Mouse (Mus musculus) neural tube, embryonic 15.5 days (tissue): ENCODE results near the gene Bace2. TPM values are rescaled to one million over a fixed set of nuclear protein-coding genes. Genes with fewer than 3 reads are reported as not detected.

Experiments used
- ATAC-seq: fragments of 200-750 bp; cut with Nextera tagmentation; 2 replicates; pipeline ENCODE4 v1.8.0; 2017; ENCODE audit warnings: mild to moderate bottlenecking, moderate TSS enrichment, moderate library complexity; ENCODE audit not compliant: low FRiP score
- H3K27ac ChIP-seq: fragments of 300-500 bp; sonication (generic); replicated peaks from 2 replicates; pipeline ENCODE4 v1.5.1; 2015; ENCODE audit warnings: mild to moderate bottlenecking, inconsistent platforms
- H3K27me3 ChIP-seq: fragments of 300-500 bp; sonication (generic); replicated peaks from 2 replicates; pipeline ENCODE4 v1.6.1; 2015; ENCODE audit warnings: inconsistent platforms
- H3K36me3 ChIP-seq: fragments of 300-500 bp; sonication (generic); 2 replicates; pipeline ENCODE4 v1.6.1; 2015; ENCODE audit warnings: inconsistent platforms
- H3K4me1 ChIP-seq: fragments of 300-500 bp; sonication (generic); 2 replicates; pipeline ENCODE4 v1.6.1; 2015; ENCODE audit warnings: inconsistent platforms
- H3K4me2 ChIP-seq: fragments of 300-500 bp; sonication (generic); 2 replicates; pipeline ENCODE4 v1.6.1; 2015; ENCODE audit warnings: inconsistent platforms, mild to moderate bottlenecking, moderate library complexity
- H3K4me3 ChIP-seq: fragments of 300-500 bp; sonication (generic); replicated peaks from 2 replicates; pipeline ENCODE4 v1.5.1; 2015; ENCODE audit warnings: mild to moderate bottlenecking, inconsistent platforms
- H3K9ac ChIP-seq: fragments of 300-500 bp; sonication (generic); replicated peaks from 2 replicates; pipeline ENCODE4 v1.6.1; 2015; ENCODE audit warnings: mild to moderate bottlenecking, inconsistent platforms
- H3K9me3 ChIP-seq: fragments of 300-500 bp; sonication (generic); replicated peaks from 2 replicates; pipeline ENCODE4 v1.6.1; 2016; ENCODE audit warnings: inconsistent platforms
- WGBS: fragments of 180-500 bp; shearing (Covaris S2); methylation state at CpG from one replicate; pipeline ENCODE4 v1.1.7; 2015; ENCODE audit warnings: mixed read lengths; 5-methylcytosine and 5-hydroxymethylcytosine counted together
- polyA plus RNA-seq: library from polyadenylated mRNA; unstranded; fragments of >200 nt; fragmentation: Nextera tagmentation; extraction: Ambion mirVana; gene quantifications from 2 replicates; pipeline ENCODE4 v1.2.1, GENCODE M21; 2015

The Bace2 gene
- polyA plus RNA-seq, 1 experiment from 2014 or later, result 7.6 TPM

DNA sequence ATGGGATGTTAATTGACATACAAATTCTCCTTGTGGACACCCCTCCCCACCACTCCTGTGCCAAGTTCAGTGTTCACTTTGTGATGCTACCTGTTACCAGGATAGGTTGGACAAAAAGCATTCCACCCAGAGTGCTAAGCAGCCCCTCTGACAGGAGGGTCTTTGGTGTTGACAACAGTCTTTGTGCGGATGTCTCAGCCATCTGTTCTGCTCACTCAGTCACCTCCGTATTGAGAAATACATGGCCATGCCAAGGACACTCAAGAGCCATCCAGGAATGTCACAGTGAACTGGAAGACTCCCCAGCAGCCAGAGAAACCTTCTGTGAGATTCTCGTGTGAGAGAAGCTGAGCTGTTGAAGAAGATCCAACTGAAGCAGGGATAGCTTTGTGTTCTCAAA lies 81.6 kb downstream of the Bace2 start:
- no peak for ATAC-seq
- no peaks in the 10 kb centered on the region for H3K4me1 ChIP-seq
- 75% methylated on average over 3 of the region's 3 CpGs for WGBS

DNA sequence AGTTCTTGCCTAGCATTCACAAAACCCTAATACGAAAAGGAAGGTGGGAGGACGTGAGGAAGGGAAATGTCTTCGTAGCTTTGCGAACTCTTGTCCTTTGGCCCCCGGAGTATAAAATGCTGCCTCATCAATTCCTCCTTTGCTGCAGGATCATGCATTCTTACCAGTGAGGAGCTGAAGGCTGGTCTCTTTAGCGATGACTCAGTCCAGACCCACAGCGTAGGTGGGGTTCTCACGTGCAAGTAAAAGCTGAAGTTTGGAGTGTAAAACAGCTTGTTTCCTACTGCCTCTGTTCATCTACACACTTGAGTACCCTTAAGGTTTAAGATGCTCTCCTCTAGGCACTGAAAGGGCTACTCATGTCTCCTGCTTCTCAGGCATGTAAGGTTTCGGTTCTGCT lies 85.4 kb downstream of the Bace2 start:
- Histone ChIP-seq H3K4me1 (no peaks in the 10 kb centered on the region), H3K27me3 (no peaks in the 10 kb centered on the region), H3K9me3 (no peaks in the 10 kb centered on the region), H3K4me2 (no peak overlapping the region), H3K36me3 (no peaks in the 10 kb centered on the region), H3K4me3 (no peak overlapping the region), H3K27ac (no peak overlapping the region), H3K9ac (no peak overlapping the region)
- ATAC-seq, result no peak
- WGBS, result 91% methylated on average over 9 of the region's 9 CpGs

More for the DNA sequence above, 81.6 kb downstream of the Bace2 start:
- no peak overlapping the region for H3K4me3 ChIP-seq
- no peak overlapping the region for H3K4me2 ChIP-seq
- no peaks in the 10 kb centered on the region for H3K9me3 ChIP-seq
- no peak overlapping the region for H3K27ac ChIP-seq
- no peak overlapping the region for H3K9ac ChIP-seq
- H3K27me3 ChIP-seq, result no peaks in the 10 kb centered on the region
- H3K36me3 ChIP-seq, result no peaks in the 10 kb centered on the region

DNA sequence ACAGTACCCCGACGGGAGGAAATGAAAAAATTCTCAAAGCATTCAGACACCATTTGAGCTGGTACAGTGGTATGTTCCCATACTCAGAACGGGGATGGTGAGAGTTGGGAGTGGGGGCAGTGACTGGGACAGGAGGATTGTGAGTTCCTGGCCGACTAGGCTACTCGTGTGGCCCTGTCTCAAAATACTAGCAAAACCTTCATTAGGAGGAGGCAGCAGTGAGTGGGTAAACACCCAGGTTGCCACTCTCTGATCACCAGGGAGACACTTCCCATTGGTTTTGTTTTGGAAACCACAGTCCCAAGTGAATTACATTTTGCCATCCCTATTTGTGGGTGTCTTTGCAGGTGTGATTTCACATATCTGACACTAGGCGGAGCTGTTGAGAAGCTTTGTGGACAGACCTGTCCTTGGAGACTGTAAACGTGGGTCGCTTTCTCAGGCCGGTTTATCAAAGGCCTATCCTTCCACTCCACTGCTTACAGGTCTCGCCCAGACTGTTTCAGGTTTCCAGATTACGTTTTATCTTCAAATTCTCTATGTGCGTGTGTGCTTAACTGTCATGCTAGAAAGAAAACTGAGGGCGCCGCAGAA lies 87.2 kb downstream of the Bace2 start:
- 53% methylated on average over 14 of the region's 14 CpGs for WGBS
- Histone ChIP-seq H3K36me3 (no peaks in the 10 kb centered on the region), H3K9ac (no peak overlapping the region), H3K27me3 (no peaks in the 10 kb centered on the region), H3K4me2 (no peak overlapping the region), H3K9me3 (no peaks in the 10 kb centered on the region), H3K27ac (no peak overlapping the region), H3K4me3 (no peak overlapping the region), H3K4me1 (no peaks in the 10 kb centered on the region)
- no peak for ATAC-seq

DNA sequence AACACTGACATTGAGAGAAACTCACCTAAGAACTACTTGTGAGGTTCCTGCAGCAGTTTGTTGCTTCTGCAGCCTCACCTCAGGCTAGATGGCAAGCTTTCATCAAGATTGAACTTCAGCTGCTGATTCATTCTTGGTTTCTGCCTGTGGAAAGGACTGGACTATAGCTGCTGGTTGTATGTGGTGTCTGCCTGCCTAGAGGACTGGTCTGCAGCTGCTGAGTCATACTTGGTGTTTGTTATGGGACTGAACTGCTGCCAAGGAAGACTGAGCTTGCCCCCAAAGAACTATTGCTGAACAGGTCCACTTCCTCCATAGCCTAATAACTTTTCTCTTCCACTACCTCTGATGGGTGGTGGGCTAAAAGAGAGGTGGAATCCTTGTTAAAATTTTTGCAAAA lies 90.8 kb downstream of the Bace2 start:
- Histone ChIP-seq H3K27ac (no peak overlapping the region), H3K4me3 (no peak overlapping the region), H3K27me3 (no peaks in the 10 kb centered on the region), H3K36me3 (no peaks in the 10 kb centered on the region), H3K9ac (no peak overlapping the region), H3K9me3 (no peaks in the 10 kb centered on the region), H3K4me1 (no peaks in the 10 kb centered on the region), H3K4me2 (no peak overlapping the region)
- no peak for ATAC-seq

DNA sequence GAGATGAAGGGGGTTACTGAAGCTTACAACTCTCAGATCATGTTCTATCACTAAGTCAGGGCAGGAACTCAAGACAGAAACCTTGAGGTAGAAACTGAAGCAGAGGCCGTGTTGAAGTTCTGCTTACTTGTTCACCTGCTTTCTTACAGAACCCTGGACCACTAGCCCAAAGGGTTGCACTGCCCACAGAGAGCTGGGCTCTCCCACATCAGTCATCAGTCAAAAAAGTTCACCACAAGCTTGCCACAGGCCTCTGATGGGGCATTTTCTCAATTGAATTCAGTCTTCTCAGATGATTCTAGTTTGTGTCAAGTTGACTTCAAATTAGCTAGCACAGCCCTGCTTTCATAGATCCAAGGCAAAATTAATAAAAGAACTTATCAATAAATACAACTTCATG lies 103.3 kb downstream of the Bace2 start:
- ATAC-seq, result no peak
- 85% methylated on average over 1 of the region's 1 CpGs for WGBS
- no peaks in the 10 kb centered on the region for H3K9me3 ChIP-seq
- H3K36me3 ChIP-seq, result no peaks in the 10 kb centered on the region
- H3K27me3 ChIP-seq, result no peaks in the 10 kb centered on the region
- H3K4me1 ChIP-seq, result 0 out of 2 replicates have a peak, but pooled peaks cover 3% of the 10 kb centered on the region
- no peak overlapping the region for H3K9ac ChIP-seq
- no peak overlapping the region for H3K27ac ChIP-seq
- no peak overlapping the region for H3K4me2 ChIP-seq
- H3K4me3 ChIP-seq, result no peak overlapping the region

DNA sequence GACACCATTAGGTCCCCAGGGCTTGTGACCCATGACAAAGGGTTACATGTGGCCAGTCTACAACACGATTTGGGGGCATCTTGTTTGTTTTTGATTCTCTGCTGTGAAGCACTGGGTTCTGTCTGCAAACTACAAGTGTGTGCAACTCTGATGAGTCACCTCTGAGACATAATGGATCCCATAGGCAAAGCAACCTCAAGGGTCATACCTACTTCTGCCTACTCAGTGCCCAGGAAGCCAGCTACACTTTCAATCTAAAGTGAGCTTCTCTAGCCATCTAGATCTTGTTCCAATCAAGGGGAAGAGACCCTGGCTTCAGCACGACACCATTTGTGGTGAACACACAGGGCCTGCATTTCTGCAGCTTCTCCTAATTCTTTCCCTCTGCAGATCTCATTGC lies 104.7 kb downstream of the Bace2 start:
- H3K4me3 ChIP-seq, result no peak overlapping the region
- no peak overlapping the region for H3K4me2 ChIP-seq
- no peak for ATAC-seq
- H3K36me3 ChIP-seq, result no peaks in the 10 kb centered on the region
- H3K9ac ChIP-seq, result no peak overlapping the region
- no peaks in the 10 kb centered on the region for H3K27me3 ChIP-seq
- H3K9me3 ChIP-seq, result no peaks in the 10 kb centered on the region
- WGBS, result 77% methylated on average over 2 of the region's 2 CpGs
- 0 out of 2 replicates have a peak, but pooled peaks cover 3% of the 10 kb centered on the region for H3K4me1 ChIP-seq
- H3K27ac ChIP-seq, result no peak overlapping the region

DNA sequence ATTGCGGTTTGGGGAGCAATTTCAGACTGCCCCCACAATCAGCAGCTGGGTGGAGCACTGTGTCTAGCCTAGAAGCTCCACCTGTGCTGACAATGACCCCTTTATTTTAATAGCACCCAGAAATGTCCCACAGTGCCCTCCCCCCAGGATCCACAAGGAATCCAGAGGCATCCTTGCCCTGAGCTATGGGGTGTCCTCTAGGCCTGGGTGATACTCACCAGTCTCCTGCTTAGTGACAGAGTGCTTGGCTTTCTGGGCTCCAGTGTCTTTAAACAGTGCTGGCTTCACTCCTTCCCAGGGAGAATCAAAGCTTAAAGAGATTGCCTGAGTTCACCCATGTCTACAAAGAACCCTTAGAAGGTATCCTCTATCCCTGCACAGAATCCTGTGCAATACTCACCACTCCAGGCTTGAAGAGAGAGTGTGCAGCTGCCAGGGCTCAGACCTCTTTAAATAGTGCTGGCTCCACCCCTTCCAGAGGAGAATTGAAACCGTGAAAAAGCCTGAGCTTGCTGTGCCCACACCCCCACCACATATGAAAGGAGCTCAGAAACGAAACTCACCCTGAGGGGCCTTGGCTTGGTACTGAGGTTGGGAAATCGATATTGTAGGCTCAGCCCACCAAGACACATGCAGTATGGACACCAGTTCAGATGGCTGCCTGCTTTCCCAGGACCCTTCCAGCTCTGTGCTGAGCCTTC lies 106.1 kb downstream of the Bace2 start, which contains the start of gene Mx1:
TSS of gene Mx1 (minus strand) at position 427 of the 701 bp plus-strand sequence.
- 25% methylated on average over 4 of the region's 4 CpGs for WGBS
- Histone ChIP-seq H3K36me3 (no peaks in the 10 kb centered on the region), H3K4me3 (no peak within 1 kb of the TSS), H3K27me3 (no peaks in the 10 kb centered on the region), H3K4me2 (no peak within 1 kb of the TSS), H3K27ac (no peak within 1 kb of the TSS), H3K4me1 (0 out of 2 replicates have a peak, but pooled peaks cover 3% of the 10 kb centered on the region), H3K9ac (no peak within 1 kb of the TSS), H3K9me3 (no peaks in the 10 kb centered on the region)
- ATAC-seq, result no peak

DNA sequence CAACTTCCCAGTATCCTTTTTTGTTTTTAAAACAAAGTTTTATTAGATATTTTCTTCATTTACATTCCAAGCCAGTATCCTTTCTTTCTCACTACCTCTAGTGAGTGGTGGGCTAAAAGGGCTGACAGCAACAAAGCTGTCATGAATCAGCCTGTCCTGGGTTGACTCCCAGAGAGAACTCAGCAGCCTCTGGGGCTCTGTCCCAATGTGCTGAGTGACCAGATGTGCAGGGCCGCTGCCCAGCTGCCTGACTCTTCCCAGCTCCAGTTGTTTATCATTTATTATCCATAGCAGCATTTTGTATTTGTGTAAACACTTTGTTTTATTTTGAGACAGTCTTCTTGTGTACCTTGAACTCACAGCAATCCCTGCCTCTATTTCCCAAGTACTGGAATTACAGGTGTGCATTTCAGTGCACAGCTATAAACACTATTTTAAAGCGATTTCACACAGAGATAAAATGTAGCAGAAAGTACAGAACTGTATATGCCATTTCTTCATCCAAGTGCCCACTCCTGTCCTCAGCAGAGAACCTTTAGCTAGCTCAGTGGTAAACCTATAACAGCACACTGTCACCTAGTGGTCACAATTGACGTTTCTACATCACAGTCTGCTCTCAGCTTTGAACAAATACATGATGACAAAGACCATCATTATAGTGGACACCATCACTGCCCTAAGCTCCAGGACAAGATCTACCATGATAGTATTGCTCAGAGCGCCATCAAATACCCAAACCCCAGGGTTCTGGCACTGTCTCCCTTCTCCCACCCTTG lies 109.8 kb downstream of the Bace2 start:
- Histone ChIP-seq H3K27ac (no peak overlapping the region), H3K9ac (no peak overlapping the region), H3K36me3 (no peaks in the 10 kb centered on the region), H3K4me3 (no peak overlapping the region), H3K27me3 (no peaks in the 10 kb centered on the region), H3K9me3 (no peaks in the 10 kb centered on the region), H3K4me2 (no peak overlapping the region), H3K4me1 (0 out of 2 replicates have a peak, but pooled peaks cover 3% of the 10 kb centered on the region)
- no peak for ATAC-seq
- 61% methylated on average over 4 of the region's 4 CpGs for WGBS

DNA sequence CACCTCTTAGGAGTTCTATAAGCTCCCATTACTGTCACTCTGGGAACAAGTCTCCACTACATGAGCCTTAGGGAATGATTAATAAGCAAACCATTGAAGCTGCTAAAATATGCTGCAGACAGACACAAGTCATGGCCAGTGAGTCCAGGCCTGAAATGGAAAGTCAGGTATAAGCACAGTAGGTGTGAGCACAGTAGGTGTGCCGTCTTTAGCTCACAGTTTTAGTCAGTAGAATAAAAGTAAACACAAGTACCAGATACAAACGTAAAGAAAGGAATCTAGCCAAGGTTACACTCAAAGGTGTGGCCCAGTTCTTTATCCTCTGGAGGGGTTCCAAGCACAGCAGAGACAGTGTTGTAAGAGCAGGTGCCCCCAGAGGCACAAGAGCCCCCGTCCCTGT lies 110.9 kb downstream of the Bace2 start:
- Histone ChIP-seq H3K9me3 (no peaks in the 10 kb centered on the region), H3K4me3 (no peak overlapping the region), H3K36me3 (no peaks in the 10 kb centered on the region), H3K4me1 (0 out of 2 replicates have a peak, but pooled peaks cover 3% of the 10 kb centered on the region), H3K27ac (no peak overlapping the region), H3K4me2 (no peak overlapping the region), H3K27me3 (no peaks in the 10 kb centered on the region), H3K9ac (no peak overlapping the region)
- WGBS, result 86% methylated on average over 3 of the region's 3 CpGs
- ATAC-seq, result no peak

DNA sequence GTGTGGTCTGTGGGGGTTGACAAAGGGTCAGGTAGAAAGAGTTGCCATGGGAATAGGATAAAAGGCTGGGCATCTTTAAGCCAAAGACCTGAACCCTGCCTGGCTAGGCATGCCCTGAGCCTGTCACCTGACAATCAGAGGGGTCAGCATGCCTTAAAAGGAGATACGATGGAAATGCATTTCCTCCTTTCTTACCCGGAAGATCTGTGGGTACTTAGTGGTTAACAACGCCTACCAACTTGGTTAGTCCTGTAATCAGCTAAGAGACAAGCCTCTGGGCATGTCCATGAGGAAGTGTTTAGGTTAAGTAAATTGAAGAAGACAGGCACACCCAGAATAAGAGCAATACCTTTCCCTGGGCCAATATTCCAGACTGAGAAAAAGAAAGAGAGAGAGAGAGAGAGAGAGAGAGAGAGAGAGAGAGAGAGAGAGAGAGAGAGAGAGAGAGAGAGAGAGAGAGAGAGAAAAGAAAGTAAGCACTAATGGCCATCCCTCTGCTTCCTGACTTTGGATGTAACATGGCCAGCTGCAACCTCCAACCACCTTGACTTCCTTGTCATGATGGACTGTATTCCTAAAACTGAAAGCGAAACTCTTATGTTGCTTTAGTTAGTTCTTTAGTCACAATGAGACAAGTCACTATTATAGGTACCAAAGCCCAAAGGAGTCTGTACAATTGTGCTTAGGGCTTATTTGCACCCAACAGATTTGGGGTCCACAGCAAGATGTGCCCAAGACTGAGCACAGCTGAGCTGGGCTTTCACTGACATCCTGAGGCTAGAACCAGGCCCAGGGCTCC lies 111.7 kb downstream of the Bace2 start:
- no peak overlapping the region for H3K27ac ChIP-seq
- no peak for ATAC-seq
- no peaks in the 10 kb centered on the region for H3K36me3 ChIP-seq
- no peak overlapping the region for H3K4me3 ChIP-seq
- no peaks in the 10 kb centered on the region for H3K4me1 ChIP-seq
- no peak overlapping the region for H3K4me2 ChIP-seq
- WGBS, result 87% methylated on average over 4 of the region's 4 CpGs
- no peaks in the 10 kb centered on the region for H3K27me3 ChIP-seq
- no peak overlapping the region for H3K9ac ChIP-seq
- no peaks in the 10 kb centered on the region for H3K9me3 ChIP-seq

DNA sequence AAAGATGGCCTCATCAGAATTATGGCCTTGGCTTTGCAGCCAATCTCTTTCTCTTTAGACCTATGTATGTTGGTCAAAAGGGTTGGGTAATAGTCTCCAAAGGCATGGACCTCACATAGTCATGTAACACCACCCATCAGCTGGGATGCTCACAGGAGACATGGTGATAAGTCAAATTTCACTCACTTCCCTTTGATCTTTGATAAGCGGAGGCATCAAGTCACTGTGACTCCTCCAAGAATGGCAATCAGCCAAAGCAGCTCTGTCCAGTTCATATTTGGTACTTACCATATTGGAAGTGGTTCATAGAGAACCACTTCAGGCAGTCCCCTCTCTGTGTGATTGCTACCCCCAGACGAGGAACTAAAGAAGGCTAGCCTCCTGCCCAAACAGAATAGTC lies 118.1 kb downstream of the Bace2 start:
- H3K27me3 ChIP-seq, result no peaks in the 10 kb centered on the region
- no peak overlapping the region for H3K27ac ChIP-seq
- no peaks in the 10 kb centered on the region for H3K4me1 ChIP-seq
- H3K9me3 ChIP-seq, result no peaks in the 10 kb centered on the region
- WGBS, result 84% methylated on average over 2 of the region's 2 CpGs
- H3K9ac ChIP-seq, result no peak overlapping the region
- no peak overlapping the region for H3K4me3 ChIP-seq
- ATAC-seq, result no peak
- H3K4me2 ChIP-seq, result no peak overlapping the region
- H3K36me3 ChIP-seq, result no peaks in the 10 kb centered on the region
